Mouse (Mus musculus) kidney, adult 2 months (tissue): ENCODE results near the gene Dph2. TPM values are rescaled to one million over a fixed set of nuclear protein-coding genes. Genes with fewer than 3 reads are reported as not detected.

ENCODE experiments used
- DNase-seq: peaks from one replicate; pipeline ENCODE4 v3.0.0; 2021
- H3K27ac ChIP-seq: fragments of 200-500 bp; 2 replicates; pipeline ENCODE4 v1.5.1; 2012; ENCODE audit warnings: low read depth, low read length, control low read depth, inconsistent platforms; ENCODE audit not compliant: insufficient read depth
- H3K27me3 ChIP-seq: fragments of 200-500 bp; replicated peaks from 2 replicates; pipeline ENCODE4 v1.6.1; 2012; ENCODE audit warnings: mild to moderate bottlenecking, moderate library complexity, low read length, inconsistent platforms; ENCODE audit not compliant: control insufficient read depth, insufficient read depth
- H3K36me3 ChIP-seq: fragments of 200-500 bp; 2 replicates; pipeline ENCODE4 v1.6.1; 2012; ENCODE audit warnings: mild to moderate bottlenecking, moderate library complexity, low read length, inconsistent platforms; ENCODE audit not compliant: control insufficient read depth, insufficient read depth
- H3K4me1 ChIP-seq: fragments of 200-500 bp; 2 replicates; pipeline ENCODE4 v1.6.1; 2011; ENCODE audit warnings: low read length; ENCODE audit not compliant: control insufficient read depth, insufficient read depth
- H3K4me3 ChIP-seq: fragments of 200-500 bp; 2 replicates; pipeline ENCODE4 v1.5.1; 2011; ENCODE audit warnings: mild to moderate bottlenecking, low read depth, low read length, control low read depth; ENCODE audit not compliant: insufficient read depth
- CTCF ChIP-seq: fragments of 200-500 bp; conservative IDR thresholded peaks from 2 replicates; pipeline ENCODE4 v1.5.1; 2011; ENCODE audit warnings: low read depth, mild to moderate bottlenecking, control low read depth, low read length, moderate library complexity, mixed read lengths; ENCODE audit not compliant: insufficient read depth, insufficient read length
- POLR2A ChIP-seq: fragments of 200-500 bp; IDR thresholded peaks from one replicate; pipeline ENCODE4 v1.6.1; 2011; ENCODE audit warnings: low read depth, low read length, control low read depth
- WGBS: fragments of 180-500 bp; shearing (Covaris S2); methylation state at CpG from one replicate; pipeline ENCODE4 v1.1.7; 2018; 5-methylcytosine and 5-hydroxymethylcytosine counted together
- polyA plus RNA-seq: library from polyadenylated mRNA; depleted of rRNA; stranded (reverse); fragments of >200 nt; gene quantifications from 2 replicates; pipeline ENCODE4 v1.2.3, GENCODE M21; 2012

Dph2 gene
- polyA plus RNA-seq, 1 experiment: 9.4 TPM

DNA sequence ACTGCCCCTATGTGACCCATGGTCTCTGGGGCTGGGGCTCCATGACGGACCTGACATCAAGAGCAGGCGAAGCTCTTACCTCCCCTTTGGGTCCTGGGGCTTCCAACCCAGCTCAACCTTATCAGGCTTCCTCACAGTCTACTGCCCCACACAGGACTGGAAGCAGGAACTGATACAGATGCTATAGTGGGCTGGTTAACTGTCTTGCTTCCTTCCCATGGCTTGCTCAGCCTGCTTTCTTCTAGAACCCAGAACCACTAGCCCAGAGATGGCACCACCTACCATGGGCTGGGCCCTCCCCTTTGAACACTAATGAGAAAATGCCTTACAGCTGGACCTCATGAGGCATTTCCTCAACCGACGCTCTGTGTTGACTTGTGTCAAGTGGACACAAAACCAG lies 25.6 kb upstream of the Dph2 start:
- 81% methylated on average over 4 of the region's 4 CpGs for WGBS
- DNase-seq: no peak
- no peaks in the 10 kb centered on the region for H3K36me3 ChIP-seq

GRCm38 (mm10) chr4:117916386-117916785 lies 24.6 kb upstream of the Dph2 start:
- TF ChIP-seq CTCF: no peak
- no peak for TF ChIP-seq POLR2A
- H3K4me1 ChIP-seq: peaks cover 5% of the 10 kb centered on the region; the same call in 1 of the 2 replicates
- no peak overlapping the region for H3K4me3 ChIP-seq
- 0 out of 2 replicates have a peak, but pooled peaks cover 2% of the 10 kb centered on the region for H3K36me3 ChIP-seq
- no peak overlapping the region for H3K27ac ChIP-seq
- H3K27me3 ChIP-seq: no peaks in the 10 kb centered on the region
- WGBS: 49% methylated on average over 5 of the region's 5 CpGs
- DNase-seq: no peak

More for the DNA sequence above, 25.6 kb upstream of the Dph2 start:
- Histone ChIP-seq H3K4me1 (peaks cover 5% of the 10 kb centered on the region; the same call in 1 of the 2 replicates), H3K4me3 (no peak overlapping the region), H3K27ac (no peak overlapping the region), H3K27me3 (no peaks in the 10 kb centered on the region)
- no peak for TF ChIP-seq POLR2A
- TF ChIP-seq CTCF: no peak

DNA sequence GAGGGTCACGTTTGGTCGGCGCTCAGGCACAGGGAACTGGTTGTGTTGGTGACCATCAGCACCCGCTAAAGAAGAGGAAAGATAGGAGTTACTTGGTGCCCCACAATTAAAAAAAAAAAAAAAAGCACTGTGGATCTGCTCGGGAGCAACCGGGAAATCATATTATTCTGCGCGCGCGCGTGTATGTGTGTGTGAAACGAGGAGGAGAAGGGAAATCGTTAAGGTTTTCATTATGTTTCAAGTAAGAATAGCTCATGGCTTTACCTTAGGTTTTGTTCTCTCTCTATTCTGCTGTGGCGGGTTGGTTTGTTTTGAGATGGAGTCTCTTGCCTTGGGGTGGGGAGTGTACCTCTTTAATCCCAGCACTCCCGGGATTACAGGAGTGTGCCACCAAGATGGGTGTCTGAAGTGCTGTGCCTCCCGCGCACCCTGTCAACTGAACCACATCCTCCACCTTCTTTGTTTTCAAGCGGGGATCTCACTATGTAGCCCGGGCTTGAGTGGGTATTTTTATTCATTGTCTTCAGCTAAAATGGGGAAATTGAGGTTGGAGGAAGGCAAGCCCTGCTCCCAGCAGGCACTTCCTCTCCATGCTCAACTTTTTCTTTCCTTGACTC lies 23.8 kb upstream of the Dph2 start:
- Histone ChIP-seq H3K36me3 (0 out of 2 replicates have a peak, but pooled peaks cover 2% of the 10 kb centered on the region), H3K27me3 (no peaks in the 10 kb centered on the region), H3K4me1 (peaks cover 5% of the 10 kb centered on the region; the same call in 1 of the 2 replicates), H3K4me3 (peak overlapping the region; percentile 62), H3K27ac (no peak overlapping the region)
- no peak for DNase-seq
- no peak for TF ChIP-seq CTCF
- TF ChIP-seq POLR2A: no peak
- WGBS: 1% methylated on average over 19 of the region's 19 CpGs

GRCm38 (mm10) chr4:117914591-117915442 lies 23.0 kb upstream of the Dph2 start, which contains the start of gene Ipo13:
Ipo13 (minus strand) TSS chr4:117914999.
- Histone ChIP-seq H3K27me3 (no peaks in the 10 kb centered on the region), H3K4me1 (peaks cover 5% of the 10 kb centered on the region; the same call in 1 of the 2 replicates), H3K27ac (peak within 1 kb of the TSS; percentile 95), H3K4me3 (peak within 1 kb of the TSS; percentile 62), H3K36me3 (0 out of 2 replicates have a peak, but pooled peaks cover 2% of the 10 kb centered on the region)
- under 1% methylated on average over 61 of the region's 61 CpGs for WGBS
- TF ChIP-seq CTCF (no peak), POLR2A (peak; percentile 60)
- DNase-seq: peak; percentile 94

GRCm38 (mm10) chr4:117914031-117914430 lies 22.2 kb upstream of the Dph2 start:
- Histone ChIP-seq H3K36me3 (0 out of 2 replicates have a peak, but pooled peaks cover 2% of the 10 kb centered on the region), H3K4me1 (peaks cover 5% of the 10 kb centered on the region; the same call in 1 of the 2 replicates), H3K4me3 (peak overlapping the region; percentile 62), H3K27ac (no peak overlapping the region), H3K27me3 (no peaks in the 10 kb centered on the region)
- no peak for DNase-seq
- no peak for TF ChIP-seq CTCF
- TF ChIP-seq POLR2A: no peak
- 11% methylated on average over 8 of the region's 8 CpGs for WGBS

DNA sequence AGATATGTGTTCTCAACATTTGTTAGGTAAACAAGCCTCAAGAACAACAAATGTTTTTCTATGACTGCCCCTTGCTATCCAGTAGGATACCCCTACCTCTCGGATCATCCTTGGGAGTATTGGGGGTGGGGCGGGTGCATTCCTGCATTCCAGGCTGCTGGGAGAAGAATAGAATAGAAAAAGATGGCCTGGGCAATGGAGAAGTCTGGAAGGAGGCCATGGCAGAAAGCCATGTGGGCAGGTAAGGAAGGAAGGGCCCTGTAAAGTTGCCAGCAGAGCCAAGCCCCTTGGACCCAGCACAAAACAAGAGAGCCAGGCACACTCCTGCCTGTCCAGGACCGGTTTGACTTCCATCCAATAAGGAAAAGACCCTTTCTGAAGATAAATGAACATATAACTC lies 21.6 kb upstream of the Dph2 start:
- DNase-seq: peak; percentile 86

More for the DNA sequence above, 21.6 kb upstream of the Dph2 start:
- H3K36me3 ChIP-seq: 0 out of 2 replicates have a peak, but pooled peaks cover 2% of the 10 kb centered on the region
- H3K4me3 ChIP-seq: no peak overlapping the region
- WGBS: 31% methylated on average over 3 of the region's 3 CpGs
- peaks cover 5% of the 10 kb centered on the region; the same call in 1 of the 2 replicates for H3K4me1 ChIP-seq
- H3K27me3 ChIP-seq: no peaks in the 10 kb centered on the region
- H3K27ac ChIP-seq: no peak overlapping the region
- TF ChIP-seq POLR2A: no peak
- no peak for TF ChIP-seq CTCF
